Mouse (Mus musculus): ENCODE data around the gene Coq2. TPM values are rescaled to one million over a fixed set of nuclear protein-coding genes. Genes with fewer than 3 reads are reported as not detected.
A peak's percentile ranks its signal among the peaks of the same experiment; 100 is the strongest.

The Coq2 gene
- polyA plus RNA-seq, 1 experiment from 2014 or later, result 30.2 TPM

GRCm38 (mm10) chr5:100619586-100620275 lies 55.2 kb downstream of the Coq2 start:
- H3K27ac ChIP-seq, result no peak overlapping the region
- H3K9me3 ChIP-seq (replicated peaks), result no peaks in the 10 kb centered on the region
- no peak overlapping the region for H3K4me3 ChIP-seq (replicated peaks)
- no peak overlapping the region for H3K4me2 ChIP-seq
- ATAC-seq (ENCODE audit: low read depth) (no peak), DNase-seq (no peak)
- WGBS (ENCODE audit: insufficient replicate concordance), result 83% methylated on average over 15 of the region's 15 CpGs
- H3K27me3 ChIP-seq, result 0 out of 2 replicates have a peak, but pooled peaks cover 10% of the 10 kb centered on the region
- no peaks in the 10 kb centered on the region for H3K36me3 ChIP-seq
- no peak overlapping the region for H3K9ac ChIP-seq
- H3K4me1 ChIP-seq (replicated peaks), result peaks cover 2% of the 10 kb centered on the region

DNA sequence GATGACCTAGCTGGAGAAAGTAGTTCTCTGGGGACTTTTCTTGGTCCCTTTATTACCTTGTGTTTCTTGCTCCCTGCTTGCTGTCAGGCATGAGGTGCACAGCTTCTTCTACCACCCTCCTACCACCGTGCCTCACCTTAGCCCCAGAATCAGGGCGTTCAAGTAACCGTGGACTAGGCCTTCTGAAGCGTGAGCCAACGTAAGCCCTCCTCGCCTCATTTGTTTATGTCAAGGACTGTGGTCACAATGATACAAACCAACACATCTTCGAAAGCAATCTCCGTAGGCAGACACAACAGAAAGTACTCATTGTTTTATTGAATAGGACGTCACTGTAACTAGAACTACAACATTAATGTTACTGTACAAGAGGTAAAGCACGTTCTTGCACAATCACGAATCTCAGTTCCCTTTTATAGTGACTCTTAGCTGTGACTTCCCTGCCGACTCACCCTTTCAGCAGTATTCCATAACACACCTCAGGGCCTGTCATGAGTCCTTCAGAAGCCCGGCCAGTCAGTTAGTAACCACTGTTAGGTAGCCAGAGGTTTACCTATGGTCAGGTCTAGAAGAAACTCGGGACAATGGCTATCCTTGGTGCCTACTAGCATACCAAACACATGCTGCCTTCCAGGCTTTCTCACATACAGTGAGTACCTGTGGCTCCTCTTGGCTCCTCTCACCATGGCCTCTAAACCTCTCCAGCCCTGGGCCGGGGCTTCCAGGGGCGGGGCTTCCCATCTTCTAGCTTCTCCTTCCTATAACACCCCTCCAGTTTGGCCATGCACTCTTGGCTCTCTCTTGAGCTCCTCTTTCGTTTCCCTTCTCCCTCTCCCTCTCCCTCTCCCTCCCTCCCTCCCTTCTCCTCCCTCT lies 60.8 kb downstream of the Coq2 start:
- H3K27ac ChIP-seq, result no peak overlapping the region
- no peak overlapping the region for H3K4me2 ChIP-seq
- DNase-seq (no peak), ATAC-seq (ENCODE audit: low read depth) (no peak)
- H3K27me3 ChIP-seq, result 0 out of 2 replicates have a peak, but pooled peaks cover 8% of the 10 kb centered on the region
- no peak overlapping the region for H3K4me3 ChIP-seq (replicated peaks)
- H3K9me3 ChIP-seq (replicated peaks), result no peaks in the 10 kb centered on the region
- 65% methylated on average over 17 of the region's 17 CpGs for WGBS (ENCODE audit: insufficient replicate concordance)
- H3K36me3 ChIP-seq, result no peaks in the 10 kb centered on the region
- H3K9ac ChIP-seq, result no peak overlapping the region
- H3K4me1 ChIP-seq (replicated peaks), result no peaks in the 10 kb centered on the region

DNA sequence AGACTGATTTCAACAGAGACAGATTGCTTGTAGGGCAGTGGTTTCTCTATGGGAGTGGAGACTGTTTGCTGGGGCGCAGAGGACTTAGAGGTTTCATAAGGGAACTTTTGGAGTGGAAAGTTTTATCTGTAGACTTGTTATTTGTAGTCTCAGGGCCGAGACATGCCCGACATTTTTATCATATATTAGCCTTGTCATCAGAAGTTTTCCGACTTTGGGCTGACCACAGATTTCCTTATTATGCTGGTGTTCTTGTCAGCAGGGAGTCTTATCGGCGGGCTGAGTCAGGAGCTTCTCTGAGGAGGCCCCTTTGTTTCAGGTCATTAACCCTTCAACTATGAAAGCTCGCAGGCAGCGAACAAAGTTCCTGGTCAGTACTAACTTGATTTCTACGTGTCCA lies 67.1 kb downstream of the Coq2 start:
- DNase-seq, result no peak
- H3K9ac ChIP-seq, result no peak overlapping the region
- no peaks in the 10 kb centered on the region for H3K36me3 ChIP-seq
- H3K4me3 ChIP-seq (replicated peaks), result no peak overlapping the region
- no peaks in the 10 kb centered on the region for H3K9me3 ChIP-seq (replicated peaks)
- 0 out of 2 replicates have a peak overlapping the region, but pooled peaks have one; percentile 10 for H3K4me2 ChIP-seq
- H3K27ac ChIP-seq, result no peak overlapping the region
- H3K4me1 ChIP-seq (replicated peaks), result peaks cover 21% of the 10 kb centered on the region
- H3K27me3 ChIP-seq, result no peaks in the 10 kb centered on the region
- 14% methylated on average over 9 of the region's 9 CpGs for WGBS (ENCODE audit: insufficient replicate concordance)
- no peak for ATAC-seq (ENCODE audit: low read depth)

DNA sequence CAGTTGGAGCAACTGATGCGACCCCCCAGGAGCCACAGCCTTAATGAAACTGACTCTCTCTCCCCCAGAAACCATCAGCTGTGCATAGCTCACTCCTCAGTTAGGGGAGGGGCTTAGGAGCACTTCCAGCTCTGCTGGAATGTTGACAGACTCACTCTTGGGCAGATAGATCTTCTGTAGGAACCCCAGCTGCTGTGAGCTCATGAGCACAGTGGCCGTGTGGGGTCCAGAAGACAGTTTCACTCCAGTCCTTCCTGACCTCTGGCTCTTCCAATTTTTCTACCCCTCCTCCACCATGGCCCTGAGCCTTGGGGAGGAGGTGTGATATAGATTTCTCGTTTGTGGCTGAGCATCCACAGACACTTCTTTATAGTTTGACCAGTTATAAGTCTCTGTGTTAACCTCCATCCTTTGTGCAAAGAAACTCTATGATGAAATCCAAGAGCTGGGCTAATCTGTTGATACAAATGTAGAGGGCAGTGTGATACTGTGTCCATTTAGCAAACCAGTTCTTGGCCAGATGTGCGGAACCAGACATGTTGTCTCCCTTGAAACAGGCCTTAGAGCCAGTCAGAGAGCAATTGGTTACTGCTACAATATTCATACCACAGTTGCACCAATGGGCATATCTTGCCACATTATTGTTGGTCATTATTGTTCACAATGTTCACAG lies 67.7 kb downstream of the Coq2 start:
- H3K9ac ChIP-seq, result no peak overlapping the region
- H3K4me3 ChIP-seq (replicated peaks), result no peak overlapping the region
- WGBS (ENCODE audit: insufficient replicate concordance), result 56% methylated on average over 4 of the region's 4 CpGs
- no peaks in the 10 kb centered on the region for H3K27me3 ChIP-seq
- H3K4me1 ChIP-seq (replicated peaks), result peaks cover 21% of the 10 kb centered on the region
- no peaks in the 10 kb centered on the region for H3K9me3 ChIP-seq (replicated peaks)
- ATAC-seq (ENCODE audit: low read depth) (no peak), DNase-seq (no peak)
- no peak overlapping the region for H3K27ac ChIP-seq
- H3K36me3 ChIP-seq, result no peaks in the 10 kb centered on the region
- H3K4me2 ChIP-seq, result no peak overlapping the region

DNA sequence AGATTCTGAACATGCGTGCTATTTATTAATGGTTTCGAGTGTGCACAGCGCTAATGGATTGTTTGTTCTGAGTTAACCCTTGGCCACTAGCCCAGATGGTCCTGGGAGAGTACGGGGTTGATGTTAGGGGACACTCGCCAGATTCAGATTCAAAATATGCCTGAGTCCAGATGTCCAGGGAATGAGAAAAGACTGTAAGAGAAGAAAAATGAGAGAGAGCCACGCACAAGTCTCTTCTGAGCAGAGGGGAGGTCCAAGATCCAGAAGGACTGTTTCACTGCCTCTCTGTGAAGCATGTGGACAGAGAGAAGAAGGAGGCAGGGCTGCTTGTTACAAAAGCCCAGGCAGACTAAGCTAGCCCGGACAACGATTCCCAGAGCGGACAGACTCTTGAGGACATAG lies 69.1 kb downstream of the Coq2 start:
- H3K4me1 ChIP-seq (replicated peaks), result peaks cover 21% of the 10 kb centered on the region
- H3K36me3 ChIP-seq, result no peaks in the 10 kb centered on the region
- no peaks in the 10 kb centered on the region for H3K9me3 ChIP-seq (replicated peaks)
- no peak overlapping the region for H3K27ac ChIP-seq
- ATAC-seq (ENCODE audit: low read depth) (no peak), DNase-seq (no peak)
- 63% methylated on average over 9 of the region's 9 CpGs for WGBS (ENCODE audit: insufficient replicate concordance)
- 0 out of 2 replicates have a peak overlapping the region, but pooled peaks have one; percentile 2 for H3K4me2 ChIP-seq
- no peaks in the 10 kb centered on the region for H3K27me3 ChIP-seq
- no peak overlapping the region for H3K9ac ChIP-seq
- no peak overlapping the region for H3K4me3 ChIP-seq (replicated peaks)

Other genes with a start within 250 kb of the Coq2 start
- gene Lin54, start 174.5 kb downstream of the Coq2 start, polyA plus RNA-seq (2015; fragmentation: Nextera tagmentation; extraction: Ambion mirVana), result 9.3 and 12.1 TPM in 2 replicates
- gene Cops4, start 156.8 kb downstream of the Coq2 start, polyA plus RNA-seq (2015; fragmentation: Nextera tagmentation; extraction: Ambion mirVana), result 96.0 and 110 TPM in 2 replicates
- 56.3 and 58.7 TPM in 2 replicates for gene Plac8, start 102.9 kb downstream of the Coq2 start, polyA plus RNA-seq (2015; fragmentation: Nextera tagmentation; extraction: Ambion mirVana)
- gene Hpse, start 44.6 kb upstream of the Coq2 start, polyA plus RNA-seq (2015; fragmentation: Nextera tagmentation; extraction: Ambion mirVana), result 1.9 and 2.0 TPM in 2 replicates
- gene Helq, start 123.5 kb upstream of the Coq2 start, polyA plus RNA-seq (2015; fragmentation: Nextera tagmentation; extraction: Ambion mirVana), result 14.1 and 16.5 TPM in 2 replicates
- gene Mrps18c, start 123.5 kb upstream of the Coq2 start, polyA plus RNA-seq (2015; fragmentation: Nextera tagmentation; extraction: Ambion mirVana), result 172 and 176 TPM in 2 replicates
- gene Abraxas1, start 145.8 kb upstream of the Coq2 start, polyA plus RNA-seq (2015; fragmentation: Nextera tagmentation; extraction: Ambion mirVana), result 18.4 and 20.7 TPM in 2 replicates
- gene Gpat3, start 170.6 kb upstream of the Coq2 start, polyA plus RNA-seq (2015; fragmentation: Nextera tagmentation; extraction: Ambion mirVana), result 1.3 and 1.6 TPM in 2 replicates